Mouse (Mus musculus): ENCODE results near the gene Tmem270. TPM values are rescaled to one million over a fixed set of nuclear protein-coding genes. Genes with fewer than 3 reads are reported as not detected.

The Tmem270 gene
- total and polyA plus RNA-seq, 3 experiments, result not detected

GRCm38 (mm10) chr5:134892717-134893116 is 13.8 kb downstream of the Tmem270 start:
- H3K36me3 ChIP-seq (replicated peaks in 1 of 2; ENCODE audit: control insufficient read depth in 1 of 2, insufficient read depth in 1 of 2, low read length in 1 of 2), result no peaks in the 10 kb centered on the region
- no peak overlapping the region for H3K9ac ChIP-seq (ENCODE audit: insufficient read depth, low read depth)
- dilution Hi-C loops (cut with MboI; ENCODE audit: extremely low pct_ligation_motif_present, extremely low pct_unique_long_range_greater_than_20kb, low sequenced_read_pairs) (no loop called here), in situ Hi-C loops (cut with MboI; ENCODE audit: low pct_ligation_motif_present, low pct_unique_long_range_greater_than_20kb, low sequenced_read_pairs) (loop anchor here (25.0 kb wide), 1 partner anchor 105 kb away; no protein-coding TSS in a partner anchor)
- no peak for DNase-seq (ENCODE audit: extremely low read depth)
- H3K27ac ChIP-seq (ENCODE audit: insufficient read depth, low read depth), result no peak overlapping the region
- H3K9me3 ChIP-seq (replicated peaks; ENCODE audit: low read length), result peaks cover 9% of the 10 kb centered on the region
- H3K79me2 ChIP-seq (replicated peaks; ENCODE audit: control insufficient read depth, extremely low read depth, insufficient read depth, poor library complexity, severe bottlenecking), result no peaks in the 10 kb centered on the region
- peaks cover 77% of the 10 kb centered on the region for H3K27me3 ChIP-seq (replicated peaks)
- H3K4me2 ChIP-seq (ENCODE audit: insufficient read depth, low read depth, poor library complexity, severe bottlenecking), result no peak overlapping the region
- no peak for TF ChIP-seq E2F4 (IDR thresholded peaks at IDR 0.05; ENCODE audit: insufficient replicate concordance, low read depth, low read length)
- no peak for TF ChIP-seq MYC (IDR thresholded peaks at IDR 0.05; ENCODE audit: low read depth, low read length)
- TF ChIP-seq CTCF (conservative IDR thresholded peaks at IDR 0.05 in 1 of 2, IDR thresholded peaks at IDR 0.05 in 1 of 2; ENCODE audit: low read depth in 2 of 2, low read length in 2 of 2), result 0 out of 4 replicates have a peak, but pooled peaks of 1 of the 2 experiments have one; percentile 13
- TF ChIP-seq GABPA (IDR thresholded peaks at IDR 0.05; ENCODE audit: insufficient replicate concordance, low read depth, low read length), result no peak
- no peak for TF ChIP-seq ZMIZ1 (IDR thresholded peaks at IDR 0.05; ENCODE audit: low read depth, low read length)
- no peaks in the 10 kb centered on the region for H3K4me1 ChIP-seq (ENCODE audit: control insufficient read depth in 1 of 2, insufficient read depth in 2 of 2)
- no peak overlapping the region for H3K4me3 ChIP-seq (replicated peaks in 1 of 3; ENCODE audit: low read depth in 2 of 3, low read length in 2 of 3, poor library complexity in 1 of 3)

- TF ChIP-seq ZMIZ1 (IDR thresholded peaks at IDR 0.05; ENCODE audit: low read depth, low read length) (no peak), BHLHE40 (IDR thresholded peaks at IDR 0.05; ENCODE audit: low read depth, low read length) (no peak), MXI1 (IDR thresholded peaks at IDR 0.05; ENCODE audit: low read depth, low read length) (no peak), HCFC1 (IDR thresholded peaks at IDR 0.05; ENCODE audit: low read depth, low read length) (no peak), CTCF (conservative IDR thresholded peaks at IDR 0.05 in 1 of 2, IDR thresholded peaks at IDR 0.05 in 1 of 2; ENCODE audit: low read depth in 2 of 2, low read length in 2 of 2) (no peak), ELF1 (IDR thresholded peaks at IDR 0.05; ENCODE audit: low read depth, low read length) (no peak), ZC3H11A (IDR thresholded peaks at IDR 0.05; ENCODE audit: low read depth, low read length) (no peak), USF1 (IDR thresholded peaks at IDR 0.05; ENCODE audit: low read depth, low read length) (no peak), ZNF384 (IDR thresholded peaks at IDR 0.05; ENCODE audit: low read depth, low read length) (no peak), MYC (IDR thresholded peaks at IDR 0.05; ENCODE audit: low read depth, low read length) (no peak), SIN3A (IDR thresholded peaks at IDR 0.05; ENCODE audit: low read length) (no peak)
- no peak overlapping the region for H3K9ac ChIP-seq (ENCODE audit: insufficient read depth, low read depth)
- in situ Hi-C loops (cut with MboI; ENCODE audit: low pct_ligation_motif_present, low pct_unique_long_range_greater_than_20kb, low sequenced_read_pairs) (loop anchor here (25.0 kb wide), 1 partner anchor 104 kb away; no protein-coding TSS in a partner anchor), dilution Hi-C loops (cut with MboI; ENCODE audit: extremely low pct_ligation_motif_present, extremely low pct_unique_long_range_greater_than_20kb, low sequenced_read_pairs) (no loop called here)
- no peaks in the 10 kb centered on the region for H3K36me3 ChIP-seq (replicated peaks in 1 of 2; ENCODE audit: control insufficient read depth in 1 of 2, insufficient read depth in 1 of 2, low read length in 1 of 2)
- DNase-seq (ENCODE audit: extremely low read depth), result no peak
- H3K4me1 ChIP-seq (ENCODE audit: control insufficient read depth in 1 of 2, insufficient read depth in 2 of 2), result no peaks in the 10 kb centered on the region
- peaks cover 77% of the 10 kb centered on the region for H3K27me3 ChIP-seq (replicated peaks)
- H3K79me2 ChIP-seq (replicated peaks; ENCODE audit: control insufficient read depth, extremely low read depth, insufficient read depth, poor library complexity, severe bottlenecking), result no peaks in the 10 kb centered on the region
- no peak overlapping the region for H3K27ac ChIP-seq (ENCODE audit: insufficient read depth, low read depth)
- no peak overlapping the region for H3K4me3 ChIP-seq (replicated peaks in 1 of 3; ENCODE audit: low read depth in 2 of 3, low read length in 2 of 3, poor library complexity in 1 of 3)
- no peak overlapping the region for H3K4me2 ChIP-seq (ENCODE audit: insufficient read depth, low read depth, poor library complexity, severe bottlenecking)
- peaks cover 9% of the 10 kb centered on the region for H3K9me3 ChIP-seq (replicated peaks; ENCODE audit: low read length)
Measured at GRCm38 (mm10) chr5:134891552-134891951, 15.0 kb downstream of the Tmem270 start.

Measured in CH12.LX (cell line).